Mouse (Mus musculus) CH12.LX (cell line): ENCODE measurements around the gene Gm43738. TPM values are rescaled to one million over a fixed set of nuclear protein-coding genes. Genes with fewer than 3 reads are reported as not detected.

Experiments
- DNase-seq: peaks from one replicate; pipeline ENCODE4 v3.0.0-alpha.2; 2013; ENCODE audit errors: extremely low read depth
- H3K27ac ChIP-seq: 2 replicates; pipeline ENCODE4 v1.5.1; 2012; ENCODE audit warnings: low read depth, mild to moderate bottlenecking, control low read depth, moderate library complexity; ENCODE audit not compliant: insufficient read depth
- H3K27me3 ChIP-seq: replicated peaks from 2 replicates; pipeline ENCODE3; 2012; ENCODE audit warnings: inconsistent platforms
- H3K36me3 ChIP-seq, 2 experiments: replicated peaks in 1 of 2; 2 replicates each; pipeline versions ENCODE3 to v1.6.1; 2012; ENCODE audit warnings: inconsistent platforms in 1 of 2, low read length in 1 of 2, mild to moderate bottlenecking in 1 of 2, mixed read lengths in 1 of 2, moderate library complexity in 1 of 2; ENCODE audit not compliant: control insufficient read depth in 1 of 2, insufficient read depth in 1 of 2
- H3K4me1 ChIP-seq, 2 experiments: 2 replicates each; pipeline ENCODE4 v1.6.1; 2012; ENCODE audit warnings: inconsistent platforms in 1 of 2, moderate library complexity in 1 of 2; ENCODE audit not compliant: insufficient read depth in 2 of 2, control insufficient read depth in 1 of 2
- H3K4me2 ChIP-seq: 2 replicates; pipeline ENCODE4 v1.6.1; 2012; ENCODE audit warnings: low read depth, mild to moderate bottlenecking, control low read depth; ENCODE audit not compliant: poor library complexity, insufficient read depth, severe bottlenecking
- H3K4me3 ChIP-seq, 3 experiments: fragments of 150-350 bp in 1 of 3; sonication (generic) in 1 of 3; replicated peaks in 1 of 3; 2 replicates each; pipeline versions ENCODE3 to v1.5.1; 2011 to 2012; ENCODE audit warnings: low read depth in 2 of 3, low read length in 2 of 3, mild to moderate bottlenecking in 2 of 3, moderate library complexity in 2 of 3, control low read depth in 1 of 3, improper control_type of control experiment in 1 of 3, inconsistent platforms in 1 of 3, mixed read lengths in 1 of 3; ENCODE audit not compliant: poor library complexity in 1 of 3
- H3K79me2 ChIP-seq: replicated peaks from 2 replicates; pipeline ENCODE4 v1.6.1; 2012; ENCODE audit warnings: mild to moderate bottlenecking, moderate library complexity; ENCODE audit not compliant: control insufficient read depth, poor library complexity, insufficient read depth, severe bottlenecking; ENCODE audit errors: extremely low read depth
- H3K9ac ChIP-seq: 2 replicates; pipeline ENCODE4 v1.6.1; 2012; ENCODE audit warnings: low read depth, mild to moderate bottlenecking, control low read depth, moderate library complexity; ENCODE audit not compliant: insufficient read depth
- H3K9me3 ChIP-seq: replicated peaks from 2 replicates; pipeline ENCODE3; 2012; ENCODE audit warnings: low read length, inconsistent platforms, mixed read lengths
- CHD1 ChIP-seq: IDR thresholded peaks from 2 replicates; pipeline ENCODE4 v1.6.1; 2012; ENCODE audit warnings: low read depth, low read length, improper control_type of control experiment, inconsistent platforms
- CHD2 ChIP-seq: IDR thresholded peaks from 2 replicates; pipeline ENCODE4 v1.6.1; 2011; ENCODE audit warnings: low read length, improper control_type of control experiment
- CTCF ChIP-seq, 2 experiments: IDR thresholded peaks in 1 of 2; conservative IDR thresholded peaks in 1 of 2; 2 replicates each; pipeline ENCODE4 v1.5.1; 2011 to 2012; ENCODE audit warnings: low read depth in 2 of 2, low read length in 2 of 2, improper control_type of control experiment in 1 of 2, inconsistent platforms in 1 of 2, mild to moderate bottlenecking in 1 of 2, moderate library complexity in 1 of 2
- E2F4 ChIP-seq: IDR thresholded peaks from 2 replicates; pipeline ENCODE4 v1.6.1; 2011; ENCODE audit warnings: low read depth, low read length, improper control_type of control experiment; ENCODE audit not compliant: insufficient replicate concordance
- HCFC1 ChIP-seq: IDR thresholded peaks from 2 replicates; pipeline ENCODE4 v1.6.1; 2012; ENCODE audit warnings: low read depth, mild to moderate bottlenecking, inconsistent platforms, low read length, improper control_type of control experiment
- IRF4 ChIP-seq: IDR thresholded peaks from 2 replicates; pipeline ENCODE4 v1.6.1; 2014; ENCODE audit warnings: low read depth, mild to moderate bottlenecking, inconsistent platforms, low read length, improper control_type of control experiment
- JUN ChIP-seq: IDR thresholded peaks from 2 replicates; pipeline ENCODE4 v1.6.1; 2011; ENCODE audit warnings: low read depth, mild to moderate bottlenecking, low read length, improper control_type of control experiment, moderate library complexity; ENCODE audit not compliant: insufficient read depth
- MAX ChIP-seq: IDR thresholded peaks from 2 replicates; pipeline ENCODE4 v1.6.1; 2011; ENCODE audit warnings: low read length, improper control_type of control experiment
- MYC ChIP-seq: IDR thresholded peaks from 2 replicates; pipeline ENCODE4 v1.6.1; 2011; ENCODE audit warnings: low read depth, mild to moderate bottlenecking, improper control_type of control experiment, low read length
- POLR2A ChIP-seq: IDR thresholded peaks from 2 replicates; pipeline ENCODE4 v1.6.1; 2011; ENCODE audit warnings: low read depth, mild to moderate bottlenecking, improper control_type of control experiment, low read length
- RCOR1 ChIP-seq: conservative IDR thresholded peaks from 2 replicates; pipeline ENCODE4 v1.6.1; 2012; ENCODE audit warnings: low read depth, mild to moderate bottlenecking, inconsistent platforms, low read length, improper control_type of control experiment
- SIN3A ChIP-seq: IDR thresholded peaks from 2 replicates; pipeline ENCODE4 v1.6.1; 2012; ENCODE audit warnings: low read length, improper control_type of control experiment, inconsistent platforms
- TBP ChIP-seq: conservative IDR thresholded peaks from 2 replicates; pipeline ENCODE4 v1.6.1; 2011; ENCODE audit warnings: low read depth, low read length, improper control_type of control experiment
- UBTF ChIP-seq: IDR thresholded peaks from 2 replicates; pipeline ENCODE4 v1.6.1; 2012; ENCODE audit warnings: low read depth, mild to moderate bottlenecking, inconsistent platforms, low read length, improper control_type of control experiment, moderate library complexity
- USF1 ChIP-seq: IDR thresholded peaks from 2 replicates; pipeline ENCODE4 v1.6.1; 2014; ENCODE audit warnings: low read depth, mild to moderate bottlenecking, inconsistent platforms, low read length, improper control_type of control experiment
- USF2 ChIP-seq: conservative IDR thresholded peaks from 2 replicates; pipeline ENCODE4 v1.6.1; 2011; ENCODE audit warnings: low read depth, low read length, improper control_type of control experiment
- ZKSCAN1 ChIP-seq: IDR thresholded peaks from 2 replicates; pipeline ENCODE4 v1.6.1; 2012; ENCODE audit warnings: low read depth, inconsistent platforms, low read length, improper control_type of control experiment, borderline replicate concordance
- ZMIZ1 ChIP-seq: IDR thresholded peaks from 2 replicates; pipeline ENCODE4 v1.6.1; 2012; ENCODE audit warnings: low read depth, mild to moderate bottlenecking, inconsistent platforms, low read length, improper control_type of control experiment
- dilution Hi-C: fragments of 300-500 bp; cut with MboI; formaldehyde crosslinking; loops from 2 replicates; pipeline ENCODE4 v1.14.3; 2020; ENCODE audit warnings: low sequenced_read_pairs; ENCODE audit not compliant: extremely low pct_unique_long_range_greater_than_20kb, extremely low pct_ligation_motif_present
- in situ Hi-C: fragments of 300-500 bp; cut with MboI; formaldehyde crosslinking; loops from 3 replicates; pipeline ENCODE4 v1.14.3; 2019; ENCODE audit warnings: low sequenced_read_pairs, low pct_ligation_motif_present, low pct_unique_long_range_greater_than_20kb, mixed read lengths
- polyA plus RNA-seq: library from polyadenylated mRNA; unstranded; fragments of >175 nt; gene quantifications from 2 replicates; pipeline ENCODE4 v1.2.1, GENCODE M21; 2012; ENCODE audit warnings: low read depth; ENCODE audit not compliant: insufficient read length
- total RNA-seq, 2 experiments: library from RNA; depleted of rRNA; stranded (reverse); fragments of 300-350 nt in 1 of 2; fragments of >200 nt in 1 of 2; gene quantifications; 2 replicates each; pipeline ENCODE4 v1.2.3; 2012 to 2014

Gm43738 gene
- total and polyA plus RNA-seq, 3 experiments, result not detected

GRCm38 (mm10) chr3:89106881-89107280 lies 6.0 kb upstream of the Gm43738 start:
- no peak for TF ChIP-seq CHD2
- Histone ChIP-seq H3K9ac (no peak overlapping the region), H3K79me2 (no peaks in the 10 kb centered on the region), H3K9me3 (peaks cover 4% of the 10 kb centered on the region), H3K27me3 (no peaks in the 10 kb centered on the region), H3K4me1 (peaks cover 5 to 46% of the 10 kb centered on the region in 2 experiments; a peak in 3 of 4 replicates), H3K4me3 (no peak overlapping the region), H3K36me3 (no peaks in the 10 kb centered on the region), H3K4me2 (no peak overlapping the region), H3K27ac (no peak overlapping the region)
- DNase-seq, result no peak
- dilution Hi-C loops (no loop called here), in situ Hi-C loops (no loop called here)

- in situ Hi-C loops, result no loop called here
- peaks cover 2% of the 10 kb centered on the region for H3K9me3 ChIP-seq
- no peaks in the 10 kb centered on the region for H3K27me3 ChIP-seq
- peaks cover 9 to 60% of the 10 kb centered on the region in 2 experiments; a peak in 3 of 4 replicates for H3K4me1 ChIP-seq
- no peak for TF ChIP-seq UBTF
- peaks cover 9% of the 10 kb centered on the region for H3K79me2 ChIP-seq
- no peak overlapping the region for H3K4me3 ChIP-seq
- no peak overlapping the region for H3K9ac ChIP-seq
- dilution Hi-C loops, result no loop called here
- H3K4me2 ChIP-seq, result no peak overlapping the region
- H3K27ac ChIP-seq, result no peak overlapping the region
- H3K36me3 ChIP-seq, result peaks cover 8 to 22% of the 10 kb centered on the region in 2 experiments
- DNase-seq, result no peak
Measured at GRCm38 (mm10) chr3:89103291-89103595, 2.3 kb upstream of the Gm43738 start.

GRCm38 (mm10) chr3:89102495-89103290 lies 1.8 kb upstream of the Gm43738 start:
- H3K4me3 ChIP-seq, result peak overlapping the region; percentile 32 to 77 (median 50)
- peaks cover 13 to 27% of the 10 kb centered on the region in 2 experiments for H3K36me3 ChIP-seq
- peak overlapping the region; percentile 23; the same call in 1 of the 2 replicates for H3K27ac ChIP-seq
- no peaks in the 10 kb centered on the region for H3K27me3 ChIP-seq
- TF ChIP-seq JUN (no peak), RCOR1 (no peak), CTCF (conservative IDR thresholded peaks at IDR 0.05 in 1 of 2, IDR thresholded peaks at IDR 0.05 in 1 of 2; ENCODE audit: low read depth in 2 of 2, low read length in 2 of 2) (no peak), E2F4 (0 out of 2 replicates have a peak, but pooled peaks have one; percentile 12), CHD1 (no peak), TBP (no peak), CHD2 (no peak), POLR2A (no peak), ZKSCAN1 (no peak), SIN3A (no peak), MYC (0 out of 2 replicates have a peak, but pooled peaks have one; percentile 6), MAX (0 out of 2 replicates have a peak, but pooled peaks have one; percentile 7), USF1 (no peak), IRF4 (no peak), HCFC1 (no peak), ZMIZ1 (no peak), USF2 (no peak)
- peaks cover 9 to 65% of the 10 kb centered on the region in 2 experiments; a peak in 3 of 4 replicates for H3K4me1 ChIP-seq
- DNase-seq, result no peak
- dilution Hi-C loops, result no loop called here
- in situ Hi-C loops, result no loop called here
- peak overlapping the region; percentile 54; the same call in 1 of the 2 replicates for H3K9ac ChIP-seq
- H3K4me2 ChIP-seq, result peak overlapping the region; percentile 89
- H3K9me3 ChIP-seq, result peaks cover 2% of the 10 kb centered on the region
- peaks cover 9% of the 10 kb centered on the region for H3K79me2 ChIP-seq
